Mouse (Mus musculus) forebrain, embryonic 10.5 days (tissue): ENCODE measurements around the gene Gm17387. TPM values are rescaled to one million over a fixed set of nuclear protein-coding genes. Genes with fewer than 3 reads are reported as not detected.
A peak's percentile ranks its signal among the peaks of the same experiment; 100 is the strongest.
"Not testable (repeated sequence)": the region's sequence is repeated elsewhere in the genome, so short reads cannot be mapped to it uniquely, and the experiment has no call there.

Experiments
- DNase-seq: peaks from one replicate; pipeline ENCODE4 v3.0.0-alpha.2; 2017; ENCODE audit warnings: low spot score; ENCODE audit errors: extremely low spot score
- H3K27ac ChIP-seq: fragments of 300-500 bp; sonication (generic); 2 replicates; pipeline ENCODE4 v1.5.1; 2016; ENCODE audit warnings: mild to moderate bottlenecking
- H3K27me3 ChIP-seq: fragments of 300-500 bp; sonication (generic); 2 replicates; pipeline ENCODE4 v1.6.1; 2016; ENCODE audit warnings: mild to moderate bottlenecking; ENCODE audit not compliant: poor library complexity, severe bottlenecking
- H3K36me3 ChIP-seq: fragments of 300-500 bp; sonication (generic); replicated peaks from 2 replicates; pipeline ENCODE4 v1.6.1; 2016; ENCODE audit warnings: mild to moderate bottlenecking, moderate library complexity
- H3K4me1 ChIP-seq: fragments of 300-500 bp; sonication (generic); 2 replicates; pipeline ENCODE4 v1.6.1; 2016
- H3K4me3 ChIP-seq: fragments of 300-500 bp; sonication (generic); 2 replicates; pipeline ENCODE4 v1.5.1; 2016; ENCODE audit warnings: mild to moderate bottlenecking, moderate library complexity
- H3K9me3 ChIP-seq: fragments of 300-500 bp; sonication (generic); 2 replicates; pipeline ENCODE4 v1.6.1; 2016; ENCODE audit warnings: mild to moderate bottlenecking, moderate library complexity
- WGBS: fragments of 180-500 bp; shearing (Covaris S2); methylation state at CpG from one replicate; pipeline ENCODE4 v1.1.7; 2016; 5-methylcytosine and 5-hydroxymethylcytosine counted together
- polyA plus RNA-seq: library from polyadenylated mRNA; unstranded; fragments of >200 nt; fragmentation: Nextera tagmentation; extraction: Ambion mirVana; gene quantifications from 2 replicates; pipeline ENCODE4 v1.2.1, GENCODE M21; 2016

Gm17387 gene
- polyA plus RNA-seq, 1 experiment from 2014 or later: not detected

- H3K4me3 ChIP-seq: no peak overlapping the region
- H3K9me3 ChIP-seq: no peaks in the 10 kb centered on the region
- no peaks in the 10 kb centered on the region for H3K36me3 ChIP-seq
- 89% methylated on average over 5 of the region's 5 CpGs for WGBS
- H3K4me1 ChIP-seq: peaks cover 3% of the 10 kb centered on the region
- H3K27me3 ChIP-seq: 0 out of 2 replicates have a peak, but pooled peaks cover 11% of the 10 kb centered on the region
- no peak overlapping the region for H3K27ac ChIP-seq
- DNase-seq: no peak
These were observed 25.5 kb upstream of the Gm17387 start for GRCm38 (mm10) chr7:141003248-141004010.

- Histone ChIP-seq H3K4me3 (no peak overlapping the region), H3K36me3 (no peaks in the 10 kb centered on the region), H3K4me1 (peaks cover 32% of the 10 kb centered on the region), H3K27ac (no peak overlapping the region), H3K9me3 (no peaks in the 10 kb centered on the region), H3K27me3 (peaks cover 24% of the 10 kb centered on the region)
- WGBS: 93% methylated on average over 6 of the region's 6 CpGs
- DNase-seq: no peak
These were observed 22.5 kb upstream of the Gm17387 start for GRCm38 (mm10) chr7:141006446-141006845.

- H3K27me3 ChIP-seq: peaks cover 24% of the 10 kb centered on the region
- no peaks in the 10 kb centered on the region for H3K9me3 ChIP-seq
- H3K36me3 ChIP-seq: no peaks in the 10 kb centered on the region
- no peak for DNase-seq
- no peak overlapping the region for H3K4me3 ChIP-seq
- peaks cover 32% of the 10 kb centered on the region for H3K4me1 ChIP-seq
- H3K27ac ChIP-seq: no peak overlapping the region
- WGBS: 91% methylated on average over 5 of the region's 5 CpGs
These were observed 22.0 kb upstream of the Gm17387 start for GRCm38 (mm10) chr7:141006914-141007313.

- DNase-seq: no peak
These were observed 20.6 kb upstream of the Gm17387 start for GRCm38 (mm10) chr7:141008312-141008761.

GRCm38 (mm10) chr7:141008938-141009660, 19.8 kb upstream of the Gm17387 start:
- H3K9me3 ChIP-seq: no peaks in the 10 kb centered on the region
- peak overlapping the region; percentile 42 for H3K4me3 ChIP-seq
- H3K36me3 ChIP-seq: no peaks in the 10 kb centered on the region
- H3K4me1 ChIP-seq: peaks cover 32% of the 10 kb centered on the region
- peak; percentile 79 for DNase-seq
- peak overlapping the region; percentile 35 for H3K27ac ChIP-seq
- 9% methylated on average over 20 of the region's 20 CpGs for WGBS
- peaks cover 24% of the 10 kb centered on the region for H3K27me3 ChIP-seq

More at GRCm38 (mm10) chr7:141008312-141008761, 20.6 kb upstream of the Gm17387 start:
- Histone ChIP-seq H3K4me3 (peak overlapping the region; percentile 42), H3K9me3 (no peaks in the 10 kb centered on the region), H3K4me1 (peaks cover 32% of the 10 kb centered on the region), H3K36me3 (no peaks in the 10 kb centered on the region), H3K27me3 (peaks cover 24% of the 10 kb centered on the region), H3K27ac (peak overlapping the region; percentile 35; the same call in 1 of the 2 replicates)
- WGBS: 6% methylated on average over 7 of the region's 7 CpGs

- no peaks in the 10 kb centered on the region for H3K36me3 ChIP-seq
- H3K27me3 ChIP-seq: peaks cover 24% of the 10 kb centered on the region
- 86% methylated on average over 9 of the region's 9 CpGs for WGBS
- H3K4me1 ChIP-seq: peaks cover 32% of the 10 kb centered on the region
- H3K27ac ChIP-seq: no peak overlapping the region
- no peak for DNase-seq
- no peak overlapping the region for H3K4me3 ChIP-seq
- H3K9me3 ChIP-seq: no peaks in the 10 kb centered on the region
These were observed 19.3 kb upstream of the Gm17387 start for GRCm38 (mm10) chr7:141009665-141010064.

- Histone ChIP-seq H3K9me3 (no peaks in the 10 kb centered on the region), H3K36me3 (no peaks in the 10 kb centered on the region), H3K4me1 (peaks cover 32% of the 10 kb centered on the region), H3K27me3 (peaks cover 24% of the 10 kb centered on the region), H3K4me3 (peak within 1 kb of the TSS; percentile 36), H3K27ac (peak within 1 kb of the TSS; percentile 63)
- 37% methylated on average over 10 of the region's 10 CpGs for WGBS
- DNase-seq: no peak
These were observed 18.3 kb upstream of the Gm17387 start, which contains the start of gene Ifitm3 for GRCm38 (mm10) chr7:141010593-141010992. Ifitm3 (minus strand) TSS chr7:141010770.

- Histone ChIP-seq H3K9me3 (no peaks in the 10 kb centered on the region), H3K27ac (peak overlapping the region; percentile 63; the same call in 1 of the 2 replicates), H3K36me3 (no peaks in the 10 kb centered on the region), H3K4me1 (peaks cover 32% of the 10 kb centered on the region), H3K27me3 (peaks cover 24% of the 10 kb centered on the region), H3K4me3 (no peak overlapping the region)
- DNase-seq: no peak
- 92% methylated on average over 7 of the region's 7 CpGs for WGBS
These were observed 17.6 kb upstream of the Gm17387 start for GRCm38 (mm10) chr7:141011238-141011770.

GRCm38 (mm10) chr7:141016707-141017697, 11.9 kb upstream of the Gm17387 start:
- DNase-seq: no peak
- WGBS: 89% methylated on average over 10 of the region's 10 CpGs
- Histone ChIP-seq H3K4me3 (no peak overlapping the region), H3K36me3 (no peaks in the 10 kb centered on the region), H3K9me3 (no peaks in the 10 kb centered on the region), H3K4me1 (no peaks in the 10 kb centered on the region), H3K27me3 (no peaks in the 10 kb centered on the region), H3K27ac (no peak overlapping the region)

GRCm38 (mm10) chr7:141017824-141018223, 11.1 kb upstream of the Gm17387 start, which contains the start of gene Ifitm6:
Ifitm6 (minus strand) TSS chr7:141017924.
- not testable (repeated sequence) for H3K4me1 ChIP-seq, H3K9me3 ChIP-seq, H3K27me3 ChIP-seq, DNase-seq, H3K27ac ChIP-seq, H3K36me3 ChIP-seq, H3K4me3 ChIP-seq
- WGBS: 97% methylated on average over 1 of the region's 1 CpGs

- DNase-seq: no peak
- Histone ChIP-seq H3K4me3 (no peak overlapping the region), H3K36me3 (no peaks in the 10 kb centered on the region), H3K27me3 (no peaks in the 10 kb centered on the region), H3K4me1 (no peaks in the 10 kb centered on the region), H3K27ac (no peak overlapping the region), H3K9me3 (no peaks in the 10 kb centered on the region)
- 93% methylated on average over 5 of the region's 5 CpGs for WGBS
These were observed 9.9 kb upstream of the Gm17387 start for GRCm38 (mm10) chr7:141019028-141019427.
